Mouse (Mus musculus): ENCODE results near the gene Utf1.

Gene Utf1

GRCm38 (mm10) chr7:139975471-139975870, 31.9 kb downstream of the Utf1 start:
- DNase-seq = no peak

- DNase-seq = peak; percentile 86
Observed at GRCm38 (mm10) chr7:139978278-139978892, 34.8 kb downstream of the Utf1 start, which contains the start of gene 6430531B16Rik. Gene 6430531B16Rik, minus strand, starts transcription at chr7:139978755.

GRCm38 (mm10) chr7:139979011-139979719, 35.6 kb downstream of the Utf1 start:
- no peak for DNase-seq

- no peak for DNase-seq
Observed at GRCm38 (mm10) chr7:139980778-139981177, 37.2 kb downstream of the Utf1 start.

- DNase-seq = no peak
Observed at GRCm38 (mm10) chr7:139982058-139982457, 38.5 kb downstream of the Utf1 start.

GRCm38 (mm10) chr7:139984505-139984904, 40.9 kb downstream of the Utf1 start:
- DNase-seq = no peak

GRCm38 (mm10) chr7:139988272-139988671, 44.7 kb downstream of the Utf1 start:
- DNase-seq = no peak

GRCm38 (mm10) chr7:139990864-139991394, 47.3 kb downstream of the Utf1 start:
- no peak for DNase-seq

- peak; percentile 50 for DNase-seq
Observed at GRCm38 (mm10) chr7:139992406-139992805, 48.8 kb downstream of the Utf1 start, which contains the start of gene Adam8. Gene Adam8, minus strand, starts transcription at chr7:139992562.

- no peak for DNase-seq
Observed at GRCm38 (mm10) chr7:139993532-139993931, 49.9 kb downstream of the Utf1 start.

GRCm38 (mm10) chr7:139994202-139994601, 50.6 kb downstream of the Utf1 start:
- no peak for DNase-seq

- DNase-seq = peak; percentile 63
Observed at GRCm38 (mm10) chr7:139994676-139995075, 51.1 kb downstream of the Utf1 start.
